Mouse (Mus musculus): ENCODE results near the gene Dvl1. TPM values are rescaled to one million over a fixed set of nuclear protein-coding genes. Genes with fewer than 3 reads are reported as not detected.

The Dvl1 gene
- total RNA-seq, 1 experiment from 2014 or later, result 54.8 TPM

GRCm38 (mm10) chr4:155908281-155908680 is 61.1 kb downstream of the Dvl1 start:
- DNase-seq, result no peak

- DNase-seq, result no peak
These were observed 61.5 kb downstream of the Dvl1 start for GRCm38 (mm10) chr4:155908751-155909150.

Other genes starting within 250 kb of the Dvl1 start
- gene Slc35e2, start 246.0 kb upstream of the Dvl1 start, total RNA-seq (2021), result 25.8 and 30.1 TPM in 2 replicates
- 56.4 and 59.3 TPM in 2 replicates for gene Cdk11b, start 222.5 kb upstream of the Dvl1 start, total RNA-seq (2021)
- gene Gm10563, start 202.0 kb upstream of the Dvl1 start, total RNA-seq (2021), result not detected in 2 replicates
- gene Mmp23, start 194.0 kb upstream of the Dvl1 start, total RNA-seq (2021), result 10.0 and 11.5 TPM in 2 replicates
- gene Mib2, start 178.2 kb upstream of the Dvl1 start, total RNA-seq (2021), result 38.5 and 41.6 TPM in 2 replicates
- 34.8 and 45.9 TPM in 2 replicates for gene Fndc10, start 153.1 kb upstream of the Dvl1 start, total RNA-seq (2021)
- gene Ssu72, start 142.6 kb upstream of the Dvl1 start, total RNA-seq (2021), result 94.3 and 97.0 TPM in 2 replicates
- 0.79 and 1.2 TPM in 2 replicates for gene Tmem240, start 112.6 kb upstream of the Dvl1 start, total RNA-seq (2021)
- 117 and 127 TPM in 2 replicates for gene Atad3a, start 86.3 kb upstream of the Dvl1 start, total RNA-seq (2021)
- 5.2 and 5.5 TPM in 2 replicates for gene Vwa1, start 72.7 kb upstream of the Dvl1 start, total RNA-seq (2021)
- 0.79 and 0.82 TPM in 2 replicates for gene Tmem88b, start 61.5 kb upstream of the Dvl1 start, total RNA-seq (2021)
- not detected in 2 replicates for gene Ankrd65, start 57.0 kb upstream of the Dvl1 start, total RNA-seq (2021)
- gene Mrpl20, start 44.5 kb upstream of the Dvl1 start, total RNA-seq (2021), result 194 and 200 TPM in 2 replicates
- gene Ccnl2, start 34.9 kb upstream of the Dvl1 start, total RNA-seq (2021), result 106 and 112 TPM in 2 replicates
- 136 and 148 TPM in 2 replicates for gene Aurkaip1, start 16.1 kb upstream of the Dvl1 start, total RNA-seq (2021)
- gene Mxra8, start 7.7 kb upstream of the Dvl1 start, total RNA-seq (2021), result 40.6 and 44.3 TPM in 2 replicates
- gene Tas1r3, start 16.0 kb downstream of the Dvl1 start, total RNA-seq (2021), result 0.19 and 0.56 TPM in 2 replicates
- 18.4 and 21.6 TPM in 2 replicates for gene Cptp, start 22.0 kb downstream of the Dvl1 start, total RNA-seq (2021)
- gene Ints11, start 22.1 kb downstream of the Dvl1 start, total RNA-seq (2021), result 26.4 and 32.5 TPM in 2 replicates
- gene Pusl1, start 44.4 kb downstream of the Dvl1 start, total RNA-seq (2021), result 30.8 and 33.9 TPM in 2 replicates
- 20.3 and 25.6 TPM in 2 replicates for gene Acap3, start 44.4 kb downstream of the Dvl1 start, total RNA-seq (2021)
- 76.3 and 78.4 TPM in 2 replicates for gene Ube2j2, start 96.4 kb downstream of the Dvl1 start, total RNA-seq (2021)
- gene C1qtnf12, start 114.9 kb downstream of the Dvl1 start, total RNA-seq (2021), result 94.0 and 105 TPM in 2 replicates
- gene B3galt6, start 145.2 kb downstream of the Dvl1 start, total RNA-seq (2021), result 5.8 and 6.5 TPM in 2 replicates
- 209 and 225 TPM in 2 replicates for gene Sdf4, start 145.5 kb downstream of the Dvl1 start, total RNA-seq (2021)
- gene Tnfrsf4, start 166.4 kb downstream of the Dvl1 start, total RNA-seq (2021), result 0.56 and 3.4 TPM in 2 replicates
- gene Tnfrsf18, start 178.8 kb downstream of the Dvl1 start, total RNA-seq (2021), result 2.4 TPM in 1 of 2 replicates, not detected in the other
- 0.70 TPM in 1 of 2 replicates, not detected in the other for gene Ttll10, start 212.0 kb downstream of the Dvl1 start, total RNA-seq (2021)

Measured in adrenal gland, postnatal 14 days (tissue).